Mouse (Mus musculus): Measurements from ENCODE around the gene Zfp575. TPM values are rescaled to one million over a fixed set of nuclear protein-coding genes. Genes with fewer than 3 reads are reported as not detected.

Zfp575 gene
- total and polyA plus RNA-seq, 3 experiments, result 0.29 to 0.45 (median 0.36) TPM

GRCm38 (mm10) chr7:24605561-24605960 lies 18.1 kb upstream of the Zfp575 start:
- no peak for DNase-seq

- DNase-seq, result peak; percentile 95
These were observed 13.6 kb upstream of the Zfp575 start for GRCm38 (mm10) chr7:24600941-24601597.

- peak; percentile 68 for DNase-seq
These were observed 12.0 kb upstream of the Zfp575 start for GRCm38 (mm10) chr7:24599211-24600067.

- DNase-seq, result no peak
These were observed 10.7 kb upstream of the Zfp575 start for GRCm38 (mm10) chr7:24598121-24598520.

GRCm38 (mm10) chr7:24595464-24595863 lies 8.0 kb upstream of the Zfp575 start:
- no peak for DNase-seq

- no peak for DNase-seq
These were observed 6.9 kb upstream of the Zfp575 start for GRCm38 (mm10) chr7:24594309-24594803.

- DNase-seq, result peak; percentile 90
These were observed 6.3 kb upstream of the Zfp575 start for GRCm38 (mm10) chr7:24593621-24594308.

- DNase-seq, result no peak
These were observed 5.3 kb upstream of the Zfp575 start for GRCm38 (mm10) chr7:24592781-24593180.

GRCm38 (mm10) chr7:24592163-24592562 lies 4.7 kb upstream of the Zfp575 start:
- DNase-seq, result no peak

- DNase-seq, result no peak
These were observed 4.3 kb upstream of the Zfp575 start for GRCm38 (mm10) chr7:24591735-24592134.

GRCm38 (mm10) chr7:24588336-24588735 lies 895 bp upstream of the Zfp575 start:
- DNase-seq, result peak; percentile 78

GRCm38 (mm10) chr7:24586828-24587227 lies 613 bp downstream of the Zfp575 start:
- no peak for DNase-seq

GRCm38 (mm10) chr7:24585995-24586394 lies 1.4 kb downstream of the Zfp575 start:
- DNase-seq, result no peak

GRCm38 (mm10) chr7:24584876-24585275 lies 2.6 kb downstream of the Zfp575 start:
- DNase-seq, result peak; percentile 61

GRCm38 (mm10) chr7:24577811-24578210 lies 9.6 kb downstream of the Zfp575 start:
- DNase-seq, result no peak

- DNase-seq, result peak; percentile 50
These were observed 13.1 kb downstream of the Zfp575 start for GRCm38 (mm10) chr7:24574224-24574796.

- DNase-seq, result no peak
These were observed 15.0 kb downstream of the Zfp575 start for GRCm38 (mm10) chr7:24572455-24572854.

- DNase-seq, result no peak
These were observed 16.4 kb downstream of the Zfp575 start for GRCm38 (mm10) chr7:24571071-24571470.

GRCm38 (mm10) chr7:24568512-24568911 lies 18.9 kb downstream of the Zfp575 start:
- DNase-seq, result no peak

GRCm38 (mm10) chr7:24566206-24566605 lies 21.2 kb downstream of the Zfp575 start:
- DNase-seq, result no peak

- DNase-seq, result no peak
These were observed 21.8 kb downstream of the Zfp575 start for GRCm38 (mm10) chr7:24565627-24566026.

GRCm38 (mm10) chr7:24564607-24565265 lies 22.7 kb downstream of the Zfp575 start:
- DNase-seq, result peak; percentile 66
